Mouse (Mus musculus): ENCODE results near the gene Lypd3. TPM values are rescaled to one million over a fixed set of nuclear protein-coding genes. Genes with fewer than 3 reads are reported as not detected.

The Lypd3 gene
- polyA plus RNA-seq (2017; shearing (Covaris generic)): not detected

GRCm38 (mm10) chr7:24636264-24636663 lies at the start of gene Lypd3:
Gene Lypd3, plus strand, starts transcription at chr7:24636550.

GRCm38 (mm10) chr7:24587330-24588105 lies 48.8 kb upstream of the Lypd3 start, which contains the start of the genes Ethe1 and Zfp575:
Gene Ethe1, plus strand, starts transcription at chr7:24587543.
Gene Zfp575, minus strand, starts transcription at chr7:24587641.

GRCm38 (mm10) chr7:24610144-24610878 lies 26.0 kb upstream of the Lypd3 start, which contains the start of gene Phldb3:
Gene Phldb3, plus strand, starts transcription at chr7:24610763.

GRCm38 (mm10) chr7:24676575-24676974 lies 40.2 kb downstream of the Lypd3 start, which contains the start of gene Tex101:
Gene Tex101, minus strand, starts transcription at chr7:24676675.

Other genes with a start within 250 kb of the Lypd3 start
- gene Smg9, start 236.9 kb upstream of the Lypd3 start, polyA plus RNA-seq (2017; shearing (Covaris generic)): 50.9 TPM
- 0.40 TPM for gene Irgc1, start 184.3 kb upstream of the Lypd3 start, polyA plus RNA-seq (2017; shearing (Covaris generic))
- gene Plaur, start 174.1 kb upstream of the Lypd3 start, polyA plus RNA-seq (2017; shearing (Covaris generic)): 1.0 TPM
- gene Cadm4, start 154.5 kb upstream of the Lypd3 start, polyA plus RNA-seq (2017; shearing (Covaris generic)): not detected
- 1.1 TPM for gene Zfp428, start 129.5 kb upstream of the Lypd3 start, polyA plus RNA-seq (2017; shearing (Covaris generic))
- gene AC161166.1, start 124.1 kb upstream of the Lypd3 start, polyA plus RNA-seq (2017; shearing (Covaris generic)): not detected
- 1.2 TPM for gene Irgq, start 105.9 kb upstream of the Lypd3 start, polyA plus RNA-seq (2017; shearing (Covaris generic))
- not detected for gene Pinlyp, start 90.4 kb upstream of the Lypd3 start, polyA plus RNA-seq (2017; shearing (Covaris generic))
- 66.9 TPM for gene Xrcc1, start 90.3 kb upstream of the Lypd3 start, polyA plus RNA-seq (2017; shearing (Covaris generic))
- 16.0 TPM for gene Ethe1, start 49.0 kb upstream of the Lypd3 start, polyA plus RNA-seq (2017; shearing (Covaris generic))
- 0.13 TPM for gene Zfp575, start 48.9 kb upstream of the Lypd3 start, polyA plus RNA-seq (2017; shearing (Covaris generic))
- 1.4 TPM for gene Phldb3, start 25.8 kb upstream of the Lypd3 start, polyA plus RNA-seq (2017; shearing (Covaris generic))
- not detected for gene Tex101, start 40.1 kb downstream of the Lypd3 start, polyA plus RNA-seq (2017; shearing (Covaris generic))
- not detected for gene BC049730, start 72.7 kb downstream of the Lypd3 start, polyA plus RNA-seq (2017; shearing (Covaris generic))
- not detected for gene Gm4763, start 90.4 kb downstream of the Lypd3 start, polyA plus RNA-seq (2017; shearing (Covaris generic))
- not detected for gene Cd177, start 123.8 kb downstream of the Lypd3 start, polyA plus RNA-seq (2017; shearing (Covaris generic))
- not detected for gene Ceacam10, start 140.7 kb downstream of the Lypd3 start, polyA plus RNA-seq (2017; shearing (Covaris generic))
- 24.6 TPM for gene Gm9844, start 225.7 kb downstream of the Lypd3 start, polyA plus RNA-seq (2017; shearing (Covaris generic))
- gene Lypd4, start 233.4 kb downstream of the Lypd3 start, polyA plus RNA-seq (2017; shearing (Covaris generic)): not detected
- gene Dmrtc2, start 233.5 kb downstream of the Lypd3 start, polyA plus RNA-seq (2017; shearing (Covaris generic)): not detected
- 5,353 TPM for gene Rps19, start 247.8 kb downstream of the Lypd3 start, polyA plus RNA-seq (2017; shearing (Covaris generic))

Measured in activated CD4-positive, CD25-positive, alpha-beta regulatory T cell, adult 9 weeks (primary cell).